Mouse (Mus musculus) brown adipose tissue, adult 24 weeks (tissue): Measurements from ENCODE around the gene Znrf3. TPM values are rescaled to one million over a fixed set of nuclear protein-coding genes. Genes with fewer than 3 reads are reported as not detected.
"Not testable (repeated sequence)": the region's sequence is repeated elsewhere in the genome, so short reads cannot be mapped to it uniquely, and the experiment has no call there.

ENCODE experiments used
- H3K27ac ChIP-seq: fragments of 200-500 bp; replicated peaks from 2 replicates; pipeline ENCODE4 v1.5.1; 2012; ENCODE audit warnings: low read depth, mild to moderate bottlenecking, low read length
- H3K4me1 ChIP-seq: fragments of 200-500 bp; 2 replicates; pipeline ENCODE4 v1.6.1; 2012; ENCODE audit warnings: low read length, mixed read lengths; ENCODE audit not compliant: control insufficient read depth, insufficient read depth, insufficient read length
- H3K4me3 ChIP-seq: fragments of 200-500 bp; 2 replicates; pipeline ENCODE4 v1.5.1; 2012; ENCODE audit warnings: low read depth, mild to moderate bottlenecking, low read length, moderate library complexity; ENCODE audit not compliant: insufficient read depth
- polyA plus RNA-seq: library from polyadenylated mRNA; stranded (reverse); fragments of >200 nt; gene quantifications from 2 replicates; pipeline ENCODE4 v1.2.4, GENCODE M21; 2012; ENCODE audit not compliant: missing spikeins, insufficient read depth, insufficient read length

Gene Znrf3
- 2.9 and 4.5 TPM in 2 replicates for polyA plus RNA-seq

DNA sequence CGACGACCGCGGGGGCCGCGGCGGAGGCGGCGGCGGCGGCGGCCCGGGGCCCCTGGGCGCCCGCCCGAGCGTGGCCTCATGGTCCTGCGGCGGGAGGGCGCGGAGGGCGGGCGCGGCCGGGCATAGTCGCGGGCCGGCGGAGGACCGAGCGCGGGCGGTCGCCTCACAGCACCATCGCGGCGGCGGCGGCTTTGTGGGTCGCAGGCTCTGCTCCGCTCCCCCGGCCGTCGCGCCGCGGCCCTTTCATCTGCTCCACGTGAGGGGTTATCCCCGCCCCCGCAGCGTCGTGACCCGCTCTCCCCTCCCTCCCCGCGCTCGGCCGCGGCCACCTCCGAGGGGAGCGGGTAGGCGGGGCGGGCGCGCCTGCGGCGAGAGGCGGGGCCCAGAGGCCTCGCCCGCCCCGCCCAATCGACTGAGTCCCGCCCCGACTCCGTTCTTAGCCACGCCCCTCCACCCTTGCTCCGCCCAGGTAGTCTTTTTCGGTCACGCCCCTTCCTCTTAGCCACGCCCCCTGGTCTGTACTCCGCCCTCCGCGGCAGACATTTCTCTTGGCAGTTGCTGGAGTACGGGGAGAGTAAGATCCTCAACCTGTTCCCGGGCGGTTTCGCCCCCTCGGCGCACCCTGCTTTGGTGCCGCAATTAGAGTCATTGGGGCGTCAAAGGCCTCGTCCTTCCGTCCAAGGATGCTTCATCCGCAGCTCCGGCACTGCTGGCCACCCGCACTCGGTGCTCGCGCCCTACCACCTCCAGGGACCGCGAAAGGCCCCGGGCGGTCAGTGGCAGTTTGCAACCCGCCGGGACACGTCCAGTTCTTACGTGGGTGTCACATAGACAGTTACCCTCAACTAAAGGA lies at the start of gene Znrf3:
Znrf3 (minus strand) TSS at position 249 of the 853 bp plus-strand sequence.
- Histone ChIP-seq H3K27ac (peak within 1 kb of the TSS; percentile 26; the same call in 1 of the 2 replicates), H3K4me3 (peak within 1 kb of the TSS; percentile 76), H3K4me1 (peaks cover 3% of the 10 kb centered on the region; the same call in 1 of the 2 replicates)

DNA sequence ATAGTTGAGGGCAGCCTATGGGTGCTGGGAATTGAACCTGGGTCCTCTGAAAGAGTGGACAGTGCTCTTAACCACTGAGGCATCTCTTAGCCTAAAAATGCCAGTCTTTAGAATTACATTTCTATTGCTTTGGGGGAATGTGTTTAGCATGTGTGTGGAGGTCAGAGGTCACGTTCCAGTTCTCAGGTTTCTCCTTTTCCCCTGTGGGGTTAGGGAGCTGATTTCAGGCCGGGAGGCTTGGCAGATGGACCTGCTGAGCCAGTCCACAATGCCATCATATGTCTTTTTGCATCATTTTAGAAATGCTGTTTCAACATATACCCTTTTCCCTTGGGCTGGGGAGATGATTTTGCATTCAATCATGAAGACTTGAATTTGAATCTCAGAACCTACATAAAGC lies 49.2 kb upstream of the Znrf3 start:
- no peak overlapping the region for H3K4me3 ChIP-seq
- H3K4me1 ChIP-seq, result peaks cover 3% of the 10 kb centered on the region; the same call in 1 of the 2 replicates
- H3K27ac ChIP-seq, result no peak overlapping the region

DNA sequence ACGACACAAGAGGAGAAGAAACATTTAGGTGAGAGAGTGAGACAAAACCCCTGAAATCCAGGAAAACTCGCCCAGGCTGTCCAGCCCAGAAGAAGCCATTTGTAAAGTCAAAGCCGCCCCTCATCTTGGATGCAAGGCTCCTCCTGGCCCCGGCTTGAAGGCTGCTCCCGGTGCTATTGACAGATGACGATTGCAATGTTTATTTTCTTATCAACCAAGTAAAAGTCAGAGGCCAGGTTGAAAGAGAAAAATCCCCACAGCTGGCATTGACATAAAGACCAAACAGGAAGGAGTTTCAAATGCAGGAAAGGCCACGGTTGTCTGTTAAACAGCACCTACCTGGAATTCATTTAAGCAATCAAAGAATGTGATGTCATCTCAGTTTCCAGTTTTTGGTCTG lies 47.3 kb upstream of the Znrf3 start:
- H3K4me1 ChIP-seq, result peaks cover 3% of the 10 kb centered on the region; the same call in 1 of the 2 replicates
- H3K27ac ChIP-seq, result no peak overlapping the region
- no peak overlapping the region for H3K4me3 ChIP-seq

DNA sequence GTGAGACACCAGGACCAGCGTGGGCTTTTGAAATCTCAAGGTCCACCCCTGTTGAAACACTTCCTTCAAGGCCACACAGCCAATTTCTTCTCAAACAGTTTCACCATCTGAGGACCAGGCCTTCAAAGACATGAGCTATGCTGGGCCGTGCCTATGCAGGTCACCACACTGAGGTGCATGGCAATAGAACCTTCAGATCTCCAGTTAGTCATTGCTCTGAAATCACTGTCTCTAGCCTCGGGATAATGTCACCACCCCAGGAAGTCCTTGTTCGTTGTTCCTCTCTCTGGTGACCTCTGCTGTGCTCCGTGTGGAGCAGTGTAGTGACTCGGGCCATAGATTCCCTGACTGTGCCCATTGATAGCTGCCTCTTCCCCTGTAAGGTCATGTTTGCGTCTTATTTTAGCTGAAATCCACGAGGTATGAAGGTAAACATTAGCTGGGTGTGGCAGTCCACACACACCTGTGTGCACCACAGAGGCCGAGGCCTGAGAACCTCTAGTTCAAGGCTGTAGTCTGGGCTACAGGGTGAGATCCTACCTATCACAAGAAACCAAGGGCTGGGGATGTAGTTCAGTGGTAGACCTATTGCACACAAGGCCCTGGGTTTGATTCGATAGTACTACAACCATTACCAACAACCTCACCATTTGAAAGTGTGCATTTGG lies 46.5 kb upstream of the Znrf3 start:
- Histone ChIP-seq H3K4me3 (no peak overlapping the region), H3K27ac (no peak overlapping the region), H3K4me1 (peaks cover 3% of the 10 kb centered on the region; the same call in 1 of the 2 replicates)

DNA sequence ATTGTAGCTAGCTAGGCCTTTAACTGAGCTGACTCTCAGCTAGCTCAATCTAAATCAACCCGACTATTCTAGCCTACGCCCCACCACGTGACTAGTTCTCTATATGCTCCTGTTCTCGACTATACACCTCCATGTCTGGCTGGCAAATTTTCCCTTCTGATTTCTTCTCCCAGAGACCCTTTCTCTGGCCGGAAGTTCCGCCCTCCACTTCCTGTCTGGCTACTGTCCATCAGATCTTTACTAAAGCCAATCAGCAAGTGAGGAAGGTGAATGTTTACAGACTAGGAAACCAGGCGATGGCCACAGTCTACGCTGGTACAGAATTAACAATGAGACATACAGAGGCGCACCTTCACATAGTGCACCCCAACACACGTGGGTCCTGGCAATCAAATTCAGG lies 44.8 kb upstream of the Znrf3 start:
- H3K4me3 ChIP-seq, H3K27ac ChIP-seq, H3K4me1 ChIP-seq: not testable (repeated sequence)

DNA sequence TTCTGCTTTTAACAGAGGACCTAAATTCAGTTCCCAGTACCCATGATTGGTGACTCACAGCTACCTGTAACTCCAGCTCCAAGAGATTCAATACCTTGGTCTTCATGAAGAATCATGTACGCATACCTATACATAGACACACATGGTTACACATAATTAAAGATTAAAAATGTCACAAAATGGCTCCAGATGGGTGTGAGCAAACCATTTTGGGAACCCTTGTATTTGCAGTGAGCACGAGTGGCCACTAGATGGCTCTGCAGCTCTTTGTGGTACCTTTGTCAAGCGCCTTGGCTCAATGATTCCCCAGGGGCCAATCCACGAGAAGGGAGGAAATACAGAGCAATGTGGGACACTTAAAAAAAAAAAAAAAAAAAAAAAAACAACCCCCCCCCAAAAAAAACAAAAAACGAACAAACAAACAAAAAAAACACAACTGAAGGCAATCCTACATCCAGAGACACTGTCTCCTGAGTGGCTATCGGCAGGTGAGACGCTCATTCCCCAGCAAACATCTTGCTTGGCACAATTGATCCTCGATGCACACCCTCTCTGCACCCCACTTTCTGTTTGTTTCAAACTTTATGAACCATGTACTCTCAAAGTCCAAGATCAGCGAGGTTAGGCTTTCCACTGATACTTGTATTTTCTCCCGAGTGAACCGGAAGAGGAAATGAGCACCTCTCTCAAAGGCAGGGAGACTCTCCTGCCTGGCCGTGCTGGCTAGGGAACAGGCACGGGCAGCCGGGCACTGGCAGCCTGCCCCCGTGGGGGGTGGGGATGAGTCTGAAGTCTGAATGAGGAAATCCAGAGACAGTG lies 40.8 kb upstream of the Znrf3 start:
- H3K4me3 ChIP-seq, result peak overlapping the region; percentile 67
- peak overlapping the region; percentile 76 for H3K27ac ChIP-seq
- no peaks in the 10 kb centered on the region for H3K4me1 ChIP-seq

DNA sequence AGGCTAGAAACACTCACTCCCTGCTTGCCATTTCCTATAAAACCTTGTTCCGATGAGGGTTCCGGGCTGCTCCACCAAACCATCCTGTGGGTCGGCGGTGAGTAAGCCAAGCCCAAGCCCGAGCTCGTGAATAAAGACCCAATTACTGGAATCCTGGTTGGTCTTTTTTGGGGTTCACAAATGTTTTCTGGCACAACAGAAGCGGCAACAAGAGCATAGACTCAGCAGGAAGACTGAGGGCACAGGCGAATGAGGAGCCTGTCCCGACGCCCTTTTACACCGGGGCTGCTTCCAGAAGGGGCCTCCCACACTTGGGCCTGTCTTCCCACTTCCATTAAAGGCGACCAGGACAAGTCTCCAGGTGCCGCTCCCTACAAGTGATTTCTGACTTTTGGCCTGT lies 37.9 kb upstream of the Znrf3 start:
- Histone ChIP-seq H3K4me3 (no peak overlapping the region), H3K4me1 (no peaks in the 10 kb centered on the region), H3K27ac (no peak overlapping the region)

DNA sequence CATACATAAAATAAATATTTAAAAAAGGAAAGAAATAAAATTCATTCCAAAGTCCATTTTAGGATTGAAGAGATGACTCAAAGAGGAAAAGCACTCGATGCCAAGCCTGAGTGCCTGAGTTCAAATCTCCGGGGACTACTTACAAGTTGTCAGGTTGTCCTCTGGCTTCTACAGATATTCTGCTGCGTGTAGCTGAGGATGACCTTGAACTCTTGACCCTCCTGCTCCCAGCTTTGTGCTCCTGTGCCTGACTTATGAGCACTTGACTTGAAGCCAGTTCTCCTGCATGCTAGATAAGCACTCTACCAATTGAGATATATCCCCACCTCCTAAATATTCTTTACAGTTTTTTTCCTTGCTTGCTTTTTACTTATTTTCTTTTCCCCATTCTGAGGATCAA lies 34.2 kb upstream of the Znrf3 start:
- Histone ChIP-seq H3K27ac (no peak overlapping the region), H3K4me3 (no peak overlapping the region), H3K4me1 (no peaks in the 10 kb centered on the region)

DNA sequence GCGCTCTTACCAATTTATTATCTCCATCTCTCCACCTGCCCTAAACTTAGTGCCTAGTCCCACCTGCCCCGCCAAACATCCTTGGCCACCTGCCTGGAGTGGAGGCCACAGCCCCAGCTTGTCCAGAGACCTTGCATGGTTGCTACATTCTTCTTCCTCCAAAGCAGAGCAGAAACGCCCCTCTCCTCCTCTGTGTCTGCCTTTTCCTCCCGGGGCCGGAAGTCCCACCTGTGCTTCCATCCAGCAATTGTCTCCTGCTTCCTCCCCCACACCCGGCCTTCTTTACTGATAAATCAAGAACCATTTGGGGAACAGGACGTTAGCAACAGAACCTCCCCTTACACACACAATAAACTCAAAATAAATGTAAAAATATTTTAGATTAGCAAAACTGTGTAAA lies 33.5 kb upstream of the Znrf3 start:
- Histone ChIP-seq H3K4me1 (no peaks in the 10 kb centered on the region), H3K4me3 (no peak overlapping the region), H3K27ac (peak overlapping the region; percentile 26; the same call in 1 of the 2 replicates)

DNA sequence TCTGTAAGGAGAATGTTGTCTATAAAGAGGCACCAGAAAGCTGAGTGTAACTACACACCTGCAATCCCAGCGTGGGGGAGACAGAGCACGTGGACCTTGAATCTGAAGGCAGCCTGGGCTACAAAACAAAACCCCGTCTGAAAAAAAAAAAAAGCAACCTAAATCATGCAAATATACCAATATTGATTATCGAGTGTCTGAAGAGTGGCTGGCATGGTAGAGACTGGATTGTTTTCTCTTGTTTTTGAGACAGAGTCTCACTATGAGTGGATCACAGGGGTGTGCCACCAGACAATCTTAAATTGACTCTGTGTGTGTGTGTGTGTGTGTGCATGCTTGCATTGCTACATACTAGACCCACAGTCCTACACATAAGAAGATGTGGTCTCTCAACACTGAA lies 32.2 kb upstream of the Znrf3 start:
- Histone ChIP-seq H3K4me1 (no peaks in the 10 kb centered on the region), H3K27ac (no peak overlapping the region), H3K4me3 (no peak overlapping the region)

DNA sequence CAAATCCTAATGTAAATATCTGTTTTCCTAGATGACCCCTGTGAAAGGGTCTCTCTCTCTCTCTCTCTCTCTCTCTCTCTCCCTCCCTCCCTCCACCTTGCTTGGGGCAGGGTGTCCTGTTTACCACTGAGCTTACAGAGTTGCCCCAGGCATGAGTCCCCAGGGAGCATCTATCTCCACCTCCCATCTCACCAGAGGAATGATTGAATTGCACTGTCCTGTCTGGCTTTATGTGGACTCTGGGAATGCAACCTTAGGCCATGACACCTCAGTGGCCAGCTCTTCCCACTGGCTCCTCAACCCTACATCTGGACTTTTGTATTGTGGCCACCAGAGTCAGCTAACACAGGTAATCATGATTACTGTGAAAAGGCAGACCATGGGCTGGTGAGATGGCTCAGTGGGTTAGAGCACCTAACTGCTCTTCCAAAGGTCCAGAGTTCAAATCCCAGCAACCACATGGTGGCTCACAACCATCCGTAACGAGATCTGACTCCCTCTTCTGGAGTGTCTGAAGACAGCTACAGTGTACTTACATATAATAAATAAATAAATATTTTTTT lies 31.0 kb upstream of the Znrf3 start:
- not testable (repeated sequence) for H3K4me3 ChIP-seq, H3K4me1 ChIP-seq, H3K27ac ChIP-seq

DNA sequence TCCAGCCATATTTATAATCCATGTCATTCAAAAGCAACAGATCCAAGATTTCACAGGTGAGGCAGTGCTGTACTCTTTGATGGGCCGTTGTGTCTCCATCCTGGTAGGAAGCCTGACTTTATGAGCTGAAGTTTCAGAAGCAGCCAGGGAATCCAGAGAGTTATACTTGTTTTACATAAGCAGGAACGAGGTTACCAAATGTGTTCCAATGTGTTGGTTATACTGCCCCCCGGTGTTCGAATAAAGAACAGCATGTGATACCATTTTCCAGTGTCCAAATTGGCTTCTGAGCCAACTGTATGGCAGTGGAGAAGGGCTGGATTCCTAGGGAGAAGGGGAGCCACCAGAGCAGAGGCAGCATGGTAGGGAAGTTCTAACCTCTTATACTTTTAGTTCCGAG lies 29.5 kb upstream of the Znrf3 start:
- Histone ChIP-seq H3K4me1 (no peaks in the 10 kb centered on the region), H3K4me3 (no peak overlapping the region), H3K27ac (no peak overlapping the region)

DNA sequence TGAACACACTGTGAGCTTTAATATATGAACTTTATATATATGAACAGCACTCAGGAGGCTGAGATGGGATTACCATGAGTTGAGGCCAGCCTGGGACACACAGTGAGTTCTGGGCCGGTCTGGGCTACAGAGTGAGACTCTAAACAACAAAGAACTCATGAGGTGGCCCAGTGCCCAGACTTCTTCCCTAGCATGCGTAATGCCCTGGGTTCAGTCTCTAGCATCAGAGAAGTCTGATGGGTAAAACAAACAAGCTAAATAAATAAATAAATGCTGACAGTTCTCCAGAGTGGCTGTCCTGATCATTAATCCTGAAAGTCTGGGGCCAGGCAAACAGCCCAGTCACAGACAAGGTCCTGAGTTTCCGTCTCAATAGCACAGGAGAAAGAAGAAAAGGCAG lies 25.4 kb upstream of the Znrf3 start:
- no peaks in the 10 kb centered on the region for H3K4me1 ChIP-seq
- H3K27ac ChIP-seq, result no peak overlapping the region
- no peak overlapping the region for H3K4me3 ChIP-seq

DNA sequence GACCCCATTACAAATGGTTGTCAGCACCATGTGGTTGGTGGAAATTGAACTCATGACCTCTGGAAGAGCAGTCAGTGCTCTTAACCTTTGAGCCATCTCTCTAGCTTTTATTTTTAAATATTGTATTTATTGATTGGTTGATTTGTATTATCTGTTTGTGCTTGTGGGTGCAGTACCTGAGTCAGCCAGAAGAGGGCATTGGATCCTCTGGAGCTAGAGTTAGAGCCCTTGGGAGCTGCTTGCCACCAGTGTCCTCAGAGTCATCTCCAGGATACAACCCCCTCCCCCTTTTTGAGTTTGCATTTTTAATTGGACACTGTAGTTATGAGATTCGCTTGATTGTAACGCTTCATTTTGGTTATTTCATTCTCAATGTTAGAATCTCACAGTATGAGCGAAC lies 24.4 kb upstream of the Znrf3 start:
- Histone ChIP-seq H3K4me3 (no peak overlapping the region), H3K4me1 (no peaks in the 10 kb centered on the region), H3K27ac (no peak overlapping the region)

DNA sequence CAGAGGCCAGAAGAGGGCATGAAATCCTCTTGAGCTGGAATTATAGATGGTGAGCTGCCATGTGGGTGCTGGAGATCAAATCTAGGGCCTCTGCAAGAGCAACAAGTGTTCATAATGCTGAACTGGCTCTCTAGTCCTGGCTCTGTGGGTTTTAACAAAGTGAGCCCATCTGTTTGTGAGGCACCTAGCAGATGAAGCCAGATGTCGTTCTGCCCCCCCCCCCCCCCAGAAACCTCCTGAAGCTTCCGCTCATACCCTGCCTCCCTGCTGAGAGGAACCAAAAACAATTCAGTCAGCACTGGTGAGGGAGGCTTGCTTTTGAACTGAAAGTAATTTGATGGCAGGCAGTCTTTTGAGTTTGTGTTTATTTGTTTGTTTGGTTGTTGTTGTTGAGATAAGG lies 23.8 kb upstream of the Znrf3 start:
- no peaks in the 10 kb centered on the region for H3K4me1 ChIP-seq
- H3K27ac ChIP-seq, result no peak overlapping the region
- H3K4me3 ChIP-seq, result no peak overlapping the region
